Comparison of ENCODE assay signal across 8 mouse cellular contexts in the genomic region with DNA sequence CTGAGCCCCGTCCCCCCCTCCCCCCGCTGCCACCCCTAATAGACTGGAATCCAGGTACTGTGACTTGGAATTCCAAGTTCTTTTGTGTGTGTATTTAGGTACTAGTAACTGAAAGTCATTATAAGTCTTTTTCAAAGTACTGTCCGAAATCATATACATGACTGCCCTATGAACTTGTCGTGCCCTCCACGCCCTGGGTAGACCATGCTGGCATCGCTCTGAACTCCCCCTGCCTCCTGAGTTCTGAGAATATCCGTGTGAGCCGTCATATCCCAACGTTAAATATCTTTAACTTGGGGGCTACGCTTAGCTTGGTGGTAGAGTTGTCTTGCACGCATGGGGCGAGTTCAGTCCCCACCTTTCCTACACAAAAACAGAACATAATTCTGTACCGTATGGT. TPM values are rescaled to one million over a fixed set of nuclear protein-coding genes. Genes with fewer than 3 reads are reported as not detected.
A peak's percentile ranks its signal among the peaks of the same experiment; 100 is the strongest.
DNase-seq lines count a peak whose midpoint lies in the region; ATAC-seq and TF ChIP-seq lines count a peak whose summit lies in the region.

No protein-coding gene starts in this region.

- H3K9ac ChIP-seq in forebrain, embryonic 14.5 days (ENCODE audit: low read length), result peak overlapping the region; percentile 76
- peak overlapping the region; percentile 97 for H3K9ac ChIP-seq in liver, embryonic 14.5 days (replicated peaks)

- peaks cover 26% of the 10 kb centered on the region for H3K36me3 ChIP-seq in forebrain, embryonic 14.5 days (ENCODE audit: control insufficient read depth, insufficient read depth, low read length)
- peaks cover 10% of the 10 kb centered on the region for H3K36me3 ChIP-seq in liver, embryonic 14.5 days (replicated peaks; ENCODE audit: control insufficient read depth, insufficient read depth, low read depth)

- H3K4me3 ChIP-seq in forebrain, embryonic 14.5 days (ENCODE audit: low read depth, low read length), result peak overlapping the region; percentile 55
- H3K4me3 ChIP-seq in liver, embryonic 14.5 days (ENCODE audit: insufficient read depth in 1 of 2, low read depth in 2 of 2, low read length in 2 of 2), result peak overlapping the region; percentile 76 to 94

- no peak for TF ChIP-seq EP300 in liver, embryonic 14.5 days (IDR thresholded peaks at IDR 0.05; ENCODE audit: low read depth)

- H3K27ac ChIP-seq in forebrain, embryonic 14.5 days (ENCODE audit: low read depth, low read length), result no peak overlapping the region
- peak overlapping the region; percentile 80 for H3K27ac ChIP-seq in liver, embryonic 14.5 days

- H3K4me1 ChIP-seq in forebrain, embryonic 14.5 days (ENCODE audit: control insufficient read depth, insufficient read depth, low read length), result peaks cover 4% of the 10 kb centered on the region
- H3K4me1 ChIP-seq in liver, embryonic 14.5 days (replicated peaks; ENCODE audit: control insufficient read depth in 2 of 2, insufficient read depth in 2 of 2, low read length in 1 of 2), result peaks cover 0 to 16% of the 10 kb centered on the region in 2 experiments

- no peaks in the 10 kb centered on the region for H3K9me3 ChIP-seq in forebrain, embryonic 14.5 days (replicated peaks; ENCODE audit: control insufficient read depth, low read length)
- H3K9me3 ChIP-seq in liver, embryonic 14.5 days (ENCODE audit: control insufficient read depth, low read length), result no peaks in the 10 kb centered on the region

- peak; percentile 86 for DNase-seq in heart, adult 11 months
- no peak for DNase-seq in heart, postnatal 14 days
- DNase-seq in A20 (ENCODE audit: low read depth, low spot score), result peak; percentile 26
- no peak for DNase-seq in forebrain, embryonic 14.5 days (ENCODE audit: low spot score)
- DNase-seq in liver, embryonic 14.5 days (ENCODE audit: low read depth in 3 of 3, low spot score in 3 of 3), result no peak
- no peak for DNase-seq in frontal cortex, postnatal 36 days (ENCODE audit: low spot score in 2 of 2)
- no peak for DNase-seq in adrenal gland, postnatal 14 days
- no peak for DNase-seq in thymus, postnatal 25 days

- H3K27me3 ChIP-seq in forebrain, embryonic 14.5 days (replicated peaks; ENCODE audit: control insufficient read depth, insufficient read depth, low read length), result no peaks in the 10 kb centered on the region
- no peaks in the 10 kb centered on the region for H3K27me3 ChIP-seq in liver, embryonic 14.5 days (ENCODE audit: control insufficient read depth, insufficient read depth, low read length)

- ATAC-seq in forebrain, embryonic 14.5 days, result no peak
- no peak for ATAC-seq in liver, embryonic 14.5 days (ENCODE audit: insufficient read depth)

- 52% methylated on average over 13 of the region's 13 CpGs for WGBS in forebrain, embryonic 14.5 days
- WGBS in liver, embryonic 14.5 days (ENCODE audit: insufficient replicate concordance), result 39% methylated on average over 13 of the region's 13 CpGs

- no peak for TF ChIP-seq CTCF in liver, embryonic 14.5 days (IDR thresholded peaks at IDR 0.05; ENCODE audit: low read depth)

- intact Hi-C loops in heart, postnatal 14 days (cut with DNase I), result no loop called here

- H3K4me2 ChIP-seq in forebrain, embryonic 14.5 days (ENCODE audit: low read length), result peak overlapping the region; percentile 69
- peak overlapping the region; percentile 88 for H3K4me2 ChIP-seq in liver, embryonic 14.5 days (ENCODE audit: low read depth)

RNA-seq across cellular contexts. Expression of a gene that starts 0.7 kb away (rescaled TPM):
- 1 to 10 TPM; 1.7 to 2.2 TPM for total RNA-seq in heart, postnatal 14 days (2021)
- 4.3 and 5.3 TPM in 2 replicates for polyA plus RNA-seq in forebrain, embryonic 14.5 days (2014; fragmentation: Nextera tagmentation; extraction: Ambion mirVana)
- 2.0 and 2.7 TPM in 2 replicates for polyA plus RNA-seq in liver, embryonic 14.5 days (2012; rRNA removed)
- polyA plus RNA-seq in liver, embryonic 14.5 days (2014; fragmentation: Nextera tagmentation; extraction: Ambion mirVana), result 3.4 and 3.7 TPM in 2 replicates
- total RNA-seq in adrenal gland, postnatal 14 days (2021), result 4.7 and 5.0 TPM in 2 replicates

RNA-seq across cellular contexts. Expression of a gene that starts 3.9 kb away (rescaled TPM):
- under 1 TPM; 0.71 to 0.76 TPM for total RNA-seq in heart, postnatal 14 days (2021)
- polyA plus RNA-seq in forebrain, embryonic 14.5 days (2014; fragmentation: Nextera tagmentation; extraction: Ambion mirVana), result 0.70 and 0.88 TPM in 2 replicates
- polyA plus RNA-seq in liver, embryonic 14.5 days (2012; rRNA removed), result 0.14 and 0.63 TPM in 2 replicates
- polyA plus RNA-seq in liver, embryonic 14.5 days (2014; fragmentation: Nextera tagmentation; extraction: Ambion mirVana), result 0.60 TPM in 1 of 2 replicates, not detected in the other
- total RNA-seq in adrenal gland, postnatal 14 days (2021), result 1.7 TPM in 1 of 2 replicates, not detected in the other

RNA-seq across cellular contexts. Expression of a gene that starts 24.2 kb away (rescaled TPM):
- 10 to 100 TPM; 40.8 to 47.0 TPM for total RNA-seq in heart, postnatal 14 days (2021)
- 95.3 and 127 TPM in 2 replicates for polyA plus RNA-seq in forebrain, embryonic 14.5 days (2014; fragmentation: Nextera tagmentation; extraction: Ambion mirVana)
- 8.8 and 17.5 TPM in 2 replicates for polyA plus RNA-seq in liver, embryonic 14.5 days (2012; rRNA removed)
- polyA plus RNA-seq in liver, embryonic 14.5 days (2014; fragmentation: Nextera tagmentation; extraction: Ambion mirVana), result 43.0 and 50.0 TPM in 2 replicates
- total RNA-seq in adrenal gland, postnatal 14 days (2021), result 78.3 and 86.9 TPM in 2 replicates

RNA-seq across cellular contexts. Expression of a gene that starts 42.3 kb away (rescaled TPM):
- total RNA-seq in heart, postnatal 14 days (2021), result 10 to 100 TPM; 23.2 to 25.0 TPM
- polyA plus RNA-seq in forebrain, embryonic 14.5 days (2014; fragmentation: Nextera tagmentation; extraction: Ambion mirVana), result 12.4 and 27.1 TPM in 2 replicates
- 6.4 and 7.6 TPM in 2 replicates for polyA plus RNA-seq in liver, embryonic 14.5 days (2012; rRNA removed)
- 6.2 and 7.2 TPM in 2 replicates for polyA plus RNA-seq in liver, embryonic 14.5 days (2014; fragmentation: Nextera tagmentation; extraction: Ambion mirVana)
- total RNA-seq in adrenal gland, postnatal 14 days (2021), result 18.0 and 26.6 TPM in 2 replicates

RNA-seq across cellular contexts. Expression of a gene that starts 51.3 kb away (rescaled TPM):
- under 1 TPM; 0.54 to 0.79 TPM for total RNA-seq in heart, postnatal 14 days (2021)
- polyA plus RNA-seq in forebrain, embryonic 14.5 days (2014; fragmentation: Nextera tagmentation; extraction: Ambion mirVana), result 0.17 and 0.27 TPM in 2 replicates
- polyA plus RNA-seq in liver, embryonic 14.5 days (2012; rRNA removed), result 0.06 and 0.08 TPM in 2 replicates
- 0.08 and 0.10 TPM in 2 replicates for polyA plus RNA-seq in liver, embryonic 14.5 days (2014; fragmentation: Nextera tagmentation; extraction: Ambion mirVana)
- total RNA-seq in adrenal gland, postnatal 14 days (2021), result 2.5 and 3.2 TPM in 2 replicates

Comparison
In these comparisons a context has a peak if more than half of its experiments do, and no peak if none do; other contexts are left out.
1. DNase-seq: peak in heart, adult 11 months (single experiment) and A20 (single experiment); none in heart, postnatal 14 days (0 of 2), forebrain, embryonic 14.5 days (single experiment), liver, embryonic 14.5 days (0 of 3), frontal cortex, postnatal 36 days (0 of 2), adrenal gland, postnatal 14 days (single experiment) and thymus, postnatal 25 days (single experiment).